Mouse (Mus musculus) ES-Bruce4 (cell line): ENCODE measurements at regions not wholly inside any gene's neighbourhood (a gene's known extent, or its start where the extent isn't known, plus 50 kb on each side); places are given as distances from the start of the nearest gene placed in this dataset.

Experiments
- H3K27ac ChIP-seq: 2 replicates; pipeline ENCODE4 v1.5.1; 2012; ENCODE audit warnings: low read length, inconsistent platforms; ENCODE audit not compliant: insufficient read depth
- H3K27me3 ChIP-seq: 2 replicates; pipeline ENCODE4 v1.6.1; 2012; ENCODE audit warnings: mild to moderate bottlenecking, low read length, inconsistent platforms; ENCODE audit not compliant: control insufficient read depth, poor library complexity, insufficient read depth, severe bottlenecking
- H3K36me3 ChIP-seq: 2 replicates; pipeline ENCODE4 v1.6.1; 2012; ENCODE audit warnings: inconsistent platforms, mild to moderate bottlenecking, low read length, moderate library complexity; ENCODE audit not compliant: control insufficient read depth, poor library complexity, insufficient read depth, severe bottlenecking
- H3K4me1 ChIP-seq: one replicate; pipeline ENCODE4 v1.8.1; 2011; ENCODE audit warnings: low read length; ENCODE audit not compliant: control insufficient read depth, insufficient read depth
- H3K4me3 ChIP-seq: 2 replicates; pipeline ENCODE4 v1.5.1; 2011; ENCODE audit warnings: low read depth, mild to moderate bottlenecking, low read length
- H3K9ac ChIP-seq: 2 replicates; pipeline ENCODE4 v1.6.1; 2012; ENCODE audit warnings: low read depth, mild to moderate bottlenecking, inconsistent platforms; ENCODE audit not compliant: poor library complexity, severe bottlenecking
- H3K9me3 ChIP-seq: replicated peaks from 2 replicates; pipeline ENCODE4 v1.6.1; 2012; ENCODE audit warnings: mild to moderate bottlenecking, low read length, inconsistent platforms; ENCODE audit not compliant: control insufficient read depth, poor library complexity, insufficient read depth, severe bottlenecking
- CTCF ChIP-seq: IDR thresholded peaks from one replicate; pipeline ENCODE4 v1.8.1; 2011; ENCODE audit warnings: low read depth, low read length
- EP300 ChIP-seq: IDR thresholded peaks from 2 replicates; pipeline ENCODE4 v1.6.1; 2011; ENCODE audit warnings: low read depth, low read length; ENCODE audit not compliant: insufficient read depth
- POLR2A ChIP-seq: IDR thresholded peaks from one replicate; pipeline ENCODE4 v1.8.1; 2011; ENCODE audit warnings: low read length; ENCODE audit not compliant: insufficient read depth

DNA sequence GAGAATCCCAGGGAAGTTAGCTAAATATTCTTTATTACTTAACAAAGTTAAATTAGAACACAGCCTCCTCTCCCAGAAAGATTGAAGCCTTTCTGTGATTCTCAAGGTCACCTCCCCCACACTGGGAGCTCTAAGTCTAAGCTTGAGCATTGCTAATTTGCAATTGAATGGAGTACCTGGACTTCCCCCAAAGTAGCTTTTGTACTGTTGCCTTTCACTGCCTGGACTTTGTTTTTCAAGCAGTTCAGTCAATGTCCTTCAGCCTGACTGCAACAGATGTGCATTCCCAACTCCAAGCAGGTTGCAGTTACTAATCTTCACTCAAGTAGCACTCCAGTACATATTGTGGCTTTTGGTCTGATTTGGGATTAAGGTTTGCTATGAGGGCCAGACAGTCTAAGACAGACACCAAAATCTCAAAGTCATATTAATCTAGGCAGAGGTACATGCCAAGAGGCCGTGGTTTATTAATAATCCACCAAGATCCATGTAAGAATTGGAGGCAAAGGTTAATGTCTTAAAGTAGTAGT is 1142.8 kb downstream of the Nxph1 start:
- no peak for TF ChIP-seq CTCF
- no peak for TF ChIP-seq EP300
- TF ChIP-seq POLR2A, result no peak

DNA sequence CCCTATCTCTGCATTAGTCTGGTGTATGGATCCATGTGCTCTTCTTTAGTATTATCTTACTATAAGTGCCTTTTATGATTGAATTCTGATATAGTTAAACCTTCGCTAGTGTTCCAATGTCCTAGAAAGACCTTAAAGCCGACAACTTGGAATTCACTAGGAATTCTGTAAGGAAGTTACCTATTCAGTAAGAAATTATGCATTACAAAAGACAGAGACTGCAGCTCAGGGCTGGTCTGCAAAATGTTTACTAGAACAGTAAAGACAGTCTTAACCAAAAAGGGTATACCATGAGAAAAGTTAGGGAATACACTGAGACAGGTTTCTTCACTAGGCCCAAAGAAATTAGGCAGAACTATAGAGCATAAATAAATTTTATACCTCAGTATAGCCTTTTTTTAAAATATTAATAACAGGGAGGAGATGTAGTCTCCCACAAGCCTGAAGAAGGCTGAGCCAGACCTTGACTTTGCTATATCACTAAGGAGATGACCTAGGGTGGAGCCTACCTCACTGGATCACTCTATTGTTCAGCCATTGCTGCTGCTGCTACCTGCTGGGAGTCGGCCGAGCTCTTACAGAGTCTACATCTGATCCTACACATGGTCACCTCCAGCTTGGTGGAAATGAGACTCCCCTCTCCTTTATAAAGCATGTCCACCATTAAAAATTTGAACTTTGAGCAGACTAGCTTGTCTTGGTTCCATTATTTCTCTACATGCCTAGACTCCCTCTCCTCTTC is 1143.9 kb downstream of the Nxph1 start:
- Histone ChIP-seq H3K9me3 (peaks cover 5% of the 10 kb centered on the region), H3K27me3 (no peaks in the 10 kb centered on the region), H3K4me3 (no peak overlapping the region)

More for the DNA sequence above, 1142.8 kb downstream of the Nxph1 start:
- H3K27me3 ChIP-seq, result no peaks in the 10 kb centered on the region
- peak overlapping the region; percentile 61; the same call in 1 of the 2 replicates for H3K27ac ChIP-seq
- H3K36me3 ChIP-seq, result no peaks in the 10 kb centered on the region
- H3K4me3 ChIP-seq, result no peak overlapping the region
- H3K4me1 ChIP-seq, result no peaks in the 10 kb centered on the region
- no peak overlapping the region for H3K9ac ChIP-seq
- H3K9me3 ChIP-seq, result peaks cover 5% of the 10 kb centered on the region

More for the DNA sequence above, 1143.9 kb downstream of the Nxph1 start:
- TF ChIP-seq POLR2A, result no peak
- TF ChIP-seq EP300, result peak; percentile 56; the same call in 1 of the 2 replicates
- no peaks in the 10 kb centered on the region for H3K4me1 ChIP-seq
- H3K36me3 ChIP-seq, result no peaks in the 10 kb centered on the region
- no peak overlapping the region for H3K9ac ChIP-seq
- H3K27ac ChIP-seq, result peak overlapping the region; percentile 74
